Mouse (Mus musculus) spleen, adult 2 months (tissue): ENCODE results near the gene 4933411K16Rik.

ENCODE experiments used
- CTCF ChIP-seq: fragments of 200-500 bp; IDR thresholded peaks from 2 replicates; pipeline ENCODE4 v1.5.1; 2011; ENCODE audit warnings: mild to moderate bottlenecking, inconsistent platforms; ENCODE audit not compliant: insufficient read depth, insufficient read length, insufficient replicate concordance; ENCODE audit errors: extremely low read depth
- POLR2A ChIP-seq: fragments of 200-500 bp; IDR thresholded peaks from 2 replicates; pipeline ENCODE4 v1.6.1; 2011; ENCODE audit warnings: low read depth, low read length, inconsistent platforms

DNA sequence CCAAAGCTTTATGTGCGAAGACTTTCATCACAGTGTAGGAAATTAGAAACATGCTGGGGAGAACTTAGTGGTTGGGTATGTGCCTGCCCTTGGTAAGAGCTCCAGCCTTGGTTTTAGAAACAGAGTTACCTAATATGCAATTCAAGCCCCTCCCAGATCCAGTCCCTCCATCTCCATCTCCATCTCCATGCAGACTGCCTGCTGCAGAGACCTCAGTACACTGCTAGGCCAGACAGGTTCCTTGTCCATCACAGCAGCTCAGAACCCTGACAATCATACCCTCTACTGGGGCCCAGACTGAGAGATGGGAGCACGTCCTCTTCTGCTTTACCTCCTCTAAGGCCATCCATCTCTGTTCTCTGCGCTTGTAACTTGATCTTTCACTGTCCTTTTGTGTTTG, 43.5 kb upstream of the 4933411K16Rik start:
- no peak for TF ChIP-seq CTCF
- TF ChIP-seq POLR2A = no peak
